Mouse (Mus musculus) embryonic facial prominence, embryonic 15.5 days (tissue): ENCODE results near the gene Ina. TPM values are rescaled to one million over a fixed set of nuclear protein-coding genes. Genes with fewer than 3 reads are reported as not detected.

Source experiments
- ATAC-seq: fragments of 200-750 bp; cut with Nextera tagmentation; 2 replicates; pipeline ENCODE4 v1.8.0; 2017; ENCODE audit warnings: low read depth, moderate TSS enrichment; ENCODE audit not compliant: insufficient number of reproducible peaks, low FRiP score, low TSS enrichment
- H3K27ac ChIP-seq: fragments of 300-500 bp; sonication (generic); replicated peaks from 2 replicates; pipeline ENCODE4 v1.5.1; 2015; ENCODE audit warnings: mild to moderate bottlenecking, inconsistent platforms
- H3K27me3 ChIP-seq: fragments of 300-500 bp; sonication (generic); 2 replicates; pipeline ENCODE4 v1.6.1; 2015; ENCODE audit warnings: inconsistent platforms
- H3K36me3 ChIP-seq: fragments of 300-500 bp; sonication (generic); 2 replicates; pipeline ENCODE4 v1.6.1; 2015; ENCODE audit warnings: mild to moderate bottlenecking, inconsistent platforms
- H3K4me1 ChIP-seq: fragments of 300-500 bp; sonication (generic); 2 replicates; pipeline ENCODE4 v1.6.1; 2015; ENCODE audit warnings: inconsistent platforms
- H3K4me2 ChIP-seq: fragments of 300-500 bp; sonication (generic); replicated peaks from 2 replicates; pipeline ENCODE4 v1.6.1; 2015; ENCODE audit warnings: mild to moderate bottlenecking, inconsistent platforms
- H3K4me3 ChIP-seq: fragments of 300-500 bp; sonication (generic); replicated peaks from 2 replicates; pipeline ENCODE4 v1.5.1; 2015; ENCODE audit warnings: mild to moderate bottlenecking, inconsistent platforms
- H3K9ac ChIP-seq: fragments of 300-500 bp; sonication (generic); 2 replicates; pipeline ENCODE4 v1.6.1; 2015; ENCODE audit warnings: inconsistent platforms
- H3K9me3 ChIP-seq: fragments of 300-500 bp; sonication (generic); replicated peaks from 2 replicates; pipeline ENCODE4 v1.6.1; 2016; ENCODE audit warnings: inconsistent platforms
- WGBS: fragments of 180-500 bp; shearing (Covaris S2); methylation state at CpG from one replicate; pipeline ENCODE4 v1.1.7; 2015; 5-methylcytosine and 5-hydroxymethylcytosine counted together
- polyA plus RNA-seq: library from polyadenylated mRNA; unstranded; fragments of >200 nt; fragmentation: Nextera tagmentation; extraction: Ambion mirVana; gene quantifications from 2 replicates; pipeline ENCODE4 v1.2.1, GENCODE M21; 2015

The Ina gene
- polyA plus RNA-seq, 1 experiment from 2014 or later = 7.6 TPM

GRCm38 (mm10) chr19:47016487-47016886 is 2.0 kb downstream of the Ina start:
- peaks cover 65% of the 10 kb centered on the region for H3K27me3 ChIP-seq
- no peak overlapping the region for H3K27ac ChIP-seq
- H3K4me1 ChIP-seq = peaks cover 21% of the 10 kb centered on the region
- no peak overlapping the region for H3K4me3 ChIP-seq
- ATAC-seq = no peak
- H3K9me3 ChIP-seq = no peaks in the 10 kb centered on the region
- H3K4me2 ChIP-seq = no peak overlapping the region
- no peaks in the 10 kb centered on the region for H3K36me3 ChIP-seq
- WGBS = 0% methylated on average over 15 of the region's 15 CpGs
- no peak overlapping the region for H3K9ac ChIP-seq

DNA sequence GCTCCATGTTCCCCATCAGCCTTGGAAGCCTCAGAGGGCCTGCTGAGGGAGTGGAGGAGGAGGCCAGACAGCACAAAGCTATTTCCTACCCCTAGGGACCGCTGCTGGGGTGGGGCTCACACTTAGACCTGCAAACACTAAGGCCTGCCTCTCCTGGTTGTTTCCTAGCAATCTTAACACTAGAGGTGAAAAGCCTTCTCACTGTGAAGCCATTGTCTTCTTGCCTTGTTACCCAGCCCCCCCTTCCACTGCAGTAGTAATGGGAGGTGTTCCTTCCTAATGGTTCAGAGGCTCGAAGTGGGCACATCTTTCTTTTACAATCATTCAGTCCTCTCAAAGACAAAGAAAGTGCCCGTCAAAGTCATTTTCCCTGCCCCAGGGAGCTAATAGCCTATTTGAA is 3.3 kb downstream of the Ina start:
- no peaks in the 10 kb centered on the region for H3K36me3 ChIP-seq
- no peak overlapping the region for H3K9ac ChIP-seq
- no peak overlapping the region for H3K27ac ChIP-seq
- WGBS = 10% methylated on average over 3 of the region's 3 CpGs
- H3K4me2 ChIP-seq = no peak overlapping the region
- H3K4me3 ChIP-seq = no peak overlapping the region
- H3K9me3 ChIP-seq = no peaks in the 10 kb centered on the region
- H3K4me1 ChIP-seq = peaks cover 21% of the 10 kb centered on the region
- H3K27me3 ChIP-seq = peaks cover 52% of the 10 kb centered on the region
- no peak for ATAC-seq

- H3K27me3 ChIP-seq = peaks cover 48% of the 10 kb centered on the region
- H3K4me2 ChIP-seq = no peak overlapping the region
- no peaks in the 10 kb centered on the region for H3K36me3 ChIP-seq
- H3K9me3 ChIP-seq = no peaks in the 10 kb centered on the region
- no peak overlapping the region for H3K9ac ChIP-seq
- peaks cover 21% of the 10 kb centered on the region for H3K4me1 ChIP-seq
- no peak overlapping the region for H3K27ac ChIP-seq
- no peak for ATAC-seq
- 44% methylated on average over 2 of the region's 2 CpGs for WGBS
- no peak overlapping the region for H3K4me3 ChIP-seq
Observed at GRCm38 (mm10) chr19:47018330-47018729, 3.8 kb downstream of the Ina start.

- no peak for ATAC-seq
- Histone ChIP-seq H3K4me2 (no peak overlapping the region), H3K9me3 (no peaks in the 10 kb centered on the region), H3K27ac (no peak overlapping the region), H3K36me3 (no peaks in the 10 kb centered on the region), H3K4me3 (no peak overlapping the region), H3K4me1 (peaks cover 15% of the 10 kb centered on the region), H3K27me3 (peaks cover 38% of the 10 kb centered on the region), H3K9ac (no peak overlapping the region)
- 19% methylated on average over 6 of the region's 6 CpGs for WGBS
Observed at GRCm38 (mm10) chr19:47019326-47019725, 4.8 kb downstream of the Ina start.

DNA sequence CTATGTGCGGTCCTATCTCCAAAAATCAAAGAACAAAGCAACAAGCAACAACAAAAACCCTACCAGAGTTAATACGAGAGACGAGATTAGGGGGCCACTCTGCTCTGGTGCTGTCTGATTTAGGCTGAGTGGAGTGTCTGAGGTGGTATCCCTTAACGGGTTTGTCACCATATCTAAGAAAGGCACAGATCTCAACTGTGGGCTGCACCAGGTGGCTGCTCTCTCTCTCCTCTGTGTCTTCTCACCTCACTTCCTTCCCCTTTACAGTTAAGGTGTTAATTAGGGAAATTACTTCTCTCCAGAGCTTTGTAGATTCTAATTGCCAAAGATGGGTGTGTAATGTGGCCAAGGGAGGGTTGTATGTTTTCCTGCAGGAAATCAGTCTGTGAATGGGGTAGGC is 8.2 kb downstream of the Ina start:
- ATAC-seq = no peak
- Histone ChIP-seq H3K4me2 (no peak overlapping the region), H3K27ac (no peak overlapping the region), H3K9me3 (no peaks in the 10 kb centered on the region), H3K4me1 (no peaks in the 10 kb centered on the region), H3K27me3 (peaks cover 11% of the 10 kb centered on the region), H3K4me3 (no peak overlapping the region), H3K9ac (no peak overlapping the region), H3K36me3 (no peaks in the 10 kb centered on the region)
- 74% methylated on average over 4 of the region's 4 CpGs for WGBS

DNA sequence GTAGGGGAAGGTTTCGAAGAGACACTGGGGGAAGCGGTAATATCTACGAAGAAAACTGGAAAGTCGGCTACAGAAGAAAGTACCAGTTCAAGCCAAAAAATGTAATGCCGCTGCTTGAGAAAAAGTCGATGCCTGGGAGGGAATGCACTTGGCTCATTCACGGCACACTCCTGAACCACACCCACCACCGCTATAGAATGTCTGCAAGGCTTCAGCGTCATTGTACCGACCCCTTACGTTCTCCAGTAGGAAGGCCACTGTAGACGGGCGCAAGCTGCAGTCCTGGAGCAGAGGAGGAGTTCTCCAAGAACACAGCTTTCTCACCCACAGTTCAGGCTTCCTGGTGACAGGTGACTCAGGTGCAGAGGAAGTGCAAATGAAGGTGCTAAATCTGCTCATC is 9.0 kb downstream of the Ina start:
- no peak overlapping the region for H3K4me3 ChIP-seq
- no peak overlapping the region for H3K4me2 ChIP-seq
- H3K9ac ChIP-seq = no peak overlapping the region
- H3K4me1 ChIP-seq = no peaks in the 10 kb centered on the region
- no peak for ATAC-seq
- H3K9me3 ChIP-seq = no peaks in the 10 kb centered on the region
- peaks cover 5% of the 10 kb centered on the region; the same call in 1 of the 2 replicates for H3K27me3 ChIP-seq
- H3K36me3 ChIP-seq = no peaks in the 10 kb centered on the region
- H3K27ac ChIP-seq = no peak overlapping the region
- 85% methylated on average over 13 of the region's 13 CpGs for WGBS

GRCm38 (mm10) chr19:47024954-47025353 is 10.5 kb downstream of the Ina start:
- Histone ChIP-seq H3K27ac (no peak overlapping the region), H3K4me2 (no peak overlapping the region), H3K4me1 (no peaks in the 10 kb centered on the region), H3K9ac (no peak overlapping the region), H3K4me3 (no peak overlapping the region), H3K9me3 (no peaks in the 10 kb centered on the region), H3K36me3 (no peaks in the 10 kb centered on the region), H3K27me3 (no peaks in the 10 kb centered on the region)
- no peak for ATAC-seq
- WGBS = 74% methylated on average over 10 of the region's 10 CpGs

DNA sequence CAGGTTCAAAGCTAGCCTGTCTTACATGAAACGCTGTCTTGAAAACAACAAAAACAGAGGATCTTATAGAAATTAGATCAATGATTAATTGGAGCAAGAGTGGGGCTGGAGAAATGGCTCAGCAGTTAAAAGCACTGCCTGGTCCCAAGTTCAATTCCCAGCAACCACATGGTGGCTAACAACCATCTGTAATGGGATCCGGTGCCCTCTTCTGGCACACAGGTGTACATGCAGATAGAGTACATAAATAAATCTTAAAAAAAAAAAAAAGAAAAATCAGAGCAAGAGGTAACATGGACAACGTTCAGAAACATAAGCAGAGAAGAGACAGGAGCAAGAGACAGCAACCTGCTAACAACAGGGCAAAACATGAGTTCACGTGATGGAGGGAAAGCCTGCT is 12.0 kb downstream of the Ina start:
- WGBS = 83% methylated on average over 4 of the region's 4 CpGs
- Histone ChIP-seq H3K4me3 (no peak overlapping the region), H3K9me3 (no peaks in the 10 kb centered on the region), H3K27me3 (no peaks in the 10 kb centered on the region), H3K4me1 (no peaks in the 10 kb centered on the region), H3K4me2 (no peak overlapping the region), H3K36me3 (no peaks in the 10 kb centered on the region), H3K9ac (no peak overlapping the region), H3K27ac (no peak overlapping the region)
- ATAC-seq = no peak

DNA sequence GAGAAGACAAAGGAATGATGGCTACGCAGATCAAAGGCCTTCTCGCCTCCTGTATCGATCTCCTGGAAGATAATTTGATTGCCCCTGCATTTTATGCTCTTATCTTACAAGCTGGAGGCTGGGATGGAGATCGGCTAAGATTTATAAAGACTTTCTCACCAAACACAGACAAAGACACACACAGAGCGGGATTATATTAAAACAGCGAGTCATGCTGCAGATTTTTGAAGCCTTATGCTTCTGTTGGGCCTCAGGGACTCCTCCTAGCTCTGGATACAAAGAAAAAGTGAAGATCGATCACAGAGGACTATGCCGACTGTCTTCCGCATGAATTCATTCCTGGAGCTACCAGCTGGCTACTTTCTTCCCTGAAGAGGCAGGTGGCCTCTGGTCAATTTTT is 15.3 kb downstream of the Ina start:
- H3K4me1 ChIP-seq = no peaks in the 10 kb centered on the region
- no peak overlapping the region for H3K9ac ChIP-seq
- no peaks in the 10 kb centered on the region for H3K9me3 ChIP-seq
- no peak for ATAC-seq
- H3K4me3 ChIP-seq = no peak overlapping the region
- 77% methylated on average over 9 of the region's 9 CpGs for WGBS
- H3K4me2 ChIP-seq = no peak overlapping the region
- H3K27ac ChIP-seq = no peak overlapping the region
- peaks cover 20% of the 10 kb centered on the region for H3K36me3 ChIP-seq
- no peaks in the 10 kb centered on the region for H3K27me3 ChIP-seq

DNA sequence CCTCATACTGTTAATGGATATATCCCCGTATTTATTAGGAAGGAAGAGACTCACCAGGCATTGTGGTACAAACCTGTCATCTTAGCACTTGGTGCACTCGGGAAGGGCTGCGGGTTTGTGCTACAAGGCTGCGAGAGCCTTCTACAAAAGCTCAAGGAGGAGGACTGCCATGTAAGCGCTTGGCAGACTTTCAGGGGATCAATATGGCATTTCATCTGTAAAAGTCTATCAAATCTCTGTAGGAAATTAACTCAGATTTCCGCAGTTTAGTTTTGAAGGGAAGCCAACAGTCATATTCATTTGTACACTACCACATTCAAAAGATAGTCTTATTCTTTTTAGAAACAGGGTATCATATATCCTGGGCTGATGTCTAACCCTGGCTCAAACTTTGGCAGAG is 17.3 kb downstream of the Ina start:
- Histone ChIP-seq H3K9ac (no peak overlapping the region), H3K4me2 (no peak overlapping the region), H3K27ac (no peak overlapping the region), H3K27me3 (no peaks in the 10 kb centered on the region), H3K4me3 (no peak overlapping the region), H3K36me3 (peaks cover 31% of the 10 kb centered on the region), H3K9me3 (no peaks in the 10 kb centered on the region), H3K4me1 (no peaks in the 10 kb centered on the region)
- 78% methylated on average over 6 of the region's 6 CpGs for WGBS
- no peak for ATAC-seq

DNA sequence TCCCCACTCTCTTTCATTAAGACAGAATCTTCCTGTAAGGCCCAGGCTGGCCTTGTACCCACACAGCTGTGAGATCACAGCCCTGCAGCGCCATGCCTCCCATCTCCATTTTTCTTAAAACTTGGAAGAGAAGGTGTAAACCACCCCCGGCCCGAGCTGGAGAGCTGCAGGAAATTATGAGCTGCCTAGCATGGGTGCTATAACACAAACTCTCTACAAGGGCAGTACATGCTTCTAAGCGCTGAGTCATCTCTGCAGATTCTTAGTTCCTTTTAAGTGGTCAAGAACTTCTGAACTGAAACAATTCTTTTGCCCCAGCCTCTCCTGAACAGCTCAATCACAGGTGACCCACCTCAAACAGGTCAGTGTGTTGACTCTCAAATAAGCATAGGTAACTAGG is 20.4 kb downstream of the Ina start:
- peaks cover 55% of the 10 kb centered on the region for H3K36me3 ChIP-seq
- no peak for ATAC-seq
- H3K27me3 ChIP-seq = no peaks in the 10 kb centered on the region
- no peaks in the 10 kb centered on the region for H3K9me3 ChIP-seq
- H3K27ac ChIP-seq = no peak overlapping the region
- no peaks in the 10 kb centered on the region for H3K4me1 ChIP-seq
- no peak overlapping the region for H3K9ac ChIP-seq
- WGBS = 91% methylated on average over 4 of the region's 4 CpGs
- no peak overlapping the region for H3K4me2 ChIP-seq
- no peak overlapping the region for H3K4me3 ChIP-seq

GRCm38 (mm10) chr19:47036596-47036995 is 22.1 kb downstream of the Ina start:
- no peak overlapping the region for H3K9ac ChIP-seq
- WGBS = 82% methylated on average over 3 of the region's 3 CpGs
- no peaks in the 10 kb centered on the region for H3K27me3 ChIP-seq
- no peak overlapping the region for H3K4me3 ChIP-seq
- ATAC-seq = no peak
- H3K4me2 ChIP-seq = no peak overlapping the region
- peaks cover 63% of the 10 kb centered on the region for H3K36me3 ChIP-seq
- H3K4me1 ChIP-seq = no peaks in the 10 kb centered on the region
- H3K27ac ChIP-seq = no peak overlapping the region
- H3K9me3 ChIP-seq = no peaks in the 10 kb centered on the region
